Mouse (Mus musculus): ENCODE results near the gene Trim2. TPM values are rescaled to one million over a fixed set of nuclear protein-coding genes. Genes with fewer than 3 reads are reported as not detected.

The Trim2 gene
- total and polyA plus RNA-seq, 3 experiments, result 2.4 to 3.3 (median 2.5) TPM

- Histone ChIP-seq H3K36me3 (replicated peaks in 1 of 2; ENCODE audit: control insufficient read depth in 1 of 2, insufficient read depth in 1 of 2, low read length in 1 of 2) (peaks cover 0 to 11% of the 10 kb centered on the region in 2 experiments), H3K4me2 (ENCODE audit: insufficient read depth, low read depth, poor library complexity, severe bottlenecking) (peak within 1 kb of the TSS; percentile 74), H3K9me3 (replicated peaks; ENCODE audit: low read length) (peaks cover 5% of the 10 kb centered on the region), H3K4me3 (replicated peaks in 1 of 3; ENCODE audit: low read depth in 2 of 3, low read length in 2 of 3, poor library complexity in 1 of 3) (peak within 1 kb of the TSS; percentile 48 to 74 (median 73)), H3K27ac (ENCODE audit: insufficient read depth, low read depth) (peak within 1 kb of the TSS; percentile 62), H3K4me1 (ENCODE audit: control insufficient read depth in 1 of 2, insufficient read depth in 2 of 2) (peaks cover 4 to 43% of the 10 kb centered on the region in 2 experiments; a peak in 3 of 4 replicates), H3K9ac (ENCODE audit: insufficient read depth, low read depth) (peak within 1 kb of the TSS; percentile 86), H3K79me2 (replicated peaks; ENCODE audit: control insufficient read depth, extremely low read depth, insufficient read depth, poor library complexity, severe bottlenecking) (peaks cover 3% of the 10 kb centered on the region), H3K27me3 (replicated peaks) (no peaks in the 10 kb centered on the region)
- in situ Hi-C loops (cut with MboI; ENCODE audit: low pct_ligation_motif_present, low pct_unique_long_range_greater_than_20kb, low sequenced_read_pairs), result loop anchor here (25.0 kb wide), 1 partner anchor 382 kb away; no protein-coding TSS in a partner anchor
- DNase-seq (ENCODE audit: extremely low read depth), result peak; percentile 95
- TF ChIP-seq ZKSCAN1 (IDR thresholded peaks at IDR 0.05; ENCODE audit: borderline replicate concordance, low read depth, low read length) (no peak), SIN3A (IDR thresholded peaks at IDR 0.05; ENCODE audit: low read length) (peak; percentile 88), POLR2AphosphoS2 (IDR thresholded peaks at IDR 0.05; ENCODE audit: low read depth, low read length) (peak; percentile 71; the same call in 1 of the 2 replicates), CHD1 (IDR thresholded peaks at IDR 0.05; ENCODE audit: low read depth, low read length) (no peak), PAX5 (IDR thresholded peaks at IDR 0.05; ENCODE audit: low read length) (no peak), HCFC1 (IDR thresholded peaks at IDR 0.05; ENCODE audit: low read depth, low read length) (peak; percentile 60; the same call in 1 of the 2 replicates), JUND (conservative IDR thresholded peaks at IDR 0.05; ENCODE audit: low read depth, low read length) (no peak), MAX (IDR thresholded peaks at IDR 0.05; ENCODE audit: low read length) (peak; percentile 96), ZMIZ1 (IDR thresholded peaks at IDR 0.05; ENCODE audit: low read depth, low read length) (peak; percentile 76), ETS1 (conservative IDR thresholded peaks at IDR 0.05; ENCODE audit: low read depth, low read length) (no peak), IRF4 (IDR thresholded peaks at IDR 0.05; ENCODE audit: low read depth, low read length) (peak; percentile 82; the same call in 1 of the 2 replicates), ZC3H11A (IDR thresholded peaks at IDR 0.05; ENCODE audit: low read depth, low read length) (no peak), MYC (IDR thresholded peaks at IDR 0.05; ENCODE audit: low read depth, low read length) (peak; percentile 92), GABPA (IDR thresholded peaks at IDR 0.05; ENCODE audit: insufficient replicate concordance, low read depth, low read length) (no peak), EP300 (IDR thresholded peaks at IDR 0.05; ENCODE audit: low read length) (no peak), JUN (IDR thresholded peaks at IDR 0.05; ENCODE audit: insufficient read depth, low read depth, low read length) (no peak), TCF12 (IDR thresholded peaks at IDR 0.05; ENCODE audit: low read depth, low read length) (peak; percentile 88), CTCF (conservative IDR thresholded peaks at IDR 0.05 in 1 of 2, IDR thresholded peaks at IDR 0.05 in 1 of 2; ENCODE audit: low read depth in 2 of 2, low read length in 2 of 2) (peak in 1 of 2 experiments; percentile 92; a peak in 2 of 4 replicates), POLR2A (IDR thresholded peaks at IDR 0.05; ENCODE audit: low read depth, low read length) (peak; percentile 79), NRF1 (IDR thresholded peaks at IDR 0.05; ENCODE audit: low read depth, low read length) (peak; percentile 59; the same call in 1 of the 2 replicates), SMC3 (IDR thresholded peaks at IDR 0.05; ENCODE audit: low read depth, low read length) (peak; percentile 73), KAT2A (IDR thresholded peaks at IDR 0.05; ENCODE audit: insufficient replicate concordance, low read length) (0 out of 2 replicates have a peak, but pooled peaks have one; percentile 51), BHLHE40 (IDR thresholded peaks at IDR 0.05; ENCODE audit: low read depth, low read length) (no peak), E2F4 (IDR thresholded peaks at IDR 0.05; ENCODE audit: insufficient replicate concordance, low read depth, low read length) (no peak), MAFK (IDR thresholded peaks at IDR 0.05; ENCODE audit: insufficient replicate concordance, low read length) (no peak), RAD21 (IDR thresholded peaks at IDR 0.05; ENCODE audit: low read depth, low read length) (peak; percentile 52), UBTF (IDR thresholded peaks at IDR 0.05; ENCODE audit: low read depth, low read length) (peak; percentile 70; the same call in 1 of the 2 replicates), ZNF384 (IDR thresholded peaks at IDR 0.05; ENCODE audit: low read depth, low read length) (no peak; the same call in 1 of the 2 replicates), MEF2A (IDR thresholded peaks at IDR 0.05; ENCODE audit: borderline replicate concordance, low read depth, low read length) (peak; percentile 83), CHD2 (IDR thresholded peaks at IDR 0.05; ENCODE audit: low read length) (no peak), ELF1 (IDR thresholded peaks at IDR 0.05; ENCODE audit: low read depth, low read length) (peak; percentile 75), USF1 (IDR thresholded peaks at IDR 0.05; ENCODE audit: low read depth, low read length) (no peak), TBP (conservative IDR thresholded peaks at IDR 0.05; ENCODE audit: low read depth, low read length) (no peak), RCOR1 (conservative IDR thresholded peaks at IDR 0.05; ENCODE audit: low read depth, low read length) (no peak; the same call in 1 of the 2 replicates), MAZ (IDR thresholded peaks at IDR 0.05; ENCODE audit: low read depth, low read length) (no peak; the same call in 1 of the 2 replicates), MXI1 (IDR thresholded peaks at IDR 0.05; ENCODE audit: low read depth, low read length) (peak; percentile 98), NELFE (IDR thresholded peaks at IDR 0.05; ENCODE audit: low read depth, low read length) (peak; percentile 78; the same call in 1 of the 2 replicates), USF2 (conservative IDR thresholded peaks at IDR 0.05; ENCODE audit: low read depth, low read length) (no peak)
- dilution Hi-C loops (cut with MboI; ENCODE audit: extremely low pct_ligation_motif_present, extremely low pct_unique_long_range_greater_than_20kb, low sequenced_read_pairs), result no loop called here
Observed at GRCm38 (mm10) chr3:84155558-84156006, 151.1 kb downstream of the Trim2 start, which contains the start of gene Mnd1. Mnd1 (minus strand) TSS chr3:84155786.

Data from CH12.LX (cell line).